Mouse (Mus musculus) 3134 (cell line): Measurements from ENCODE around the gene Paf1.
"Not testable (repeated sequence)": the region's sequence is repeated elsewhere in the genome, so short reads cannot be mapped to it uniquely, and the experiment has no call there.

Experiments
- DNase-seq: peaks from one replicate; pipeline ENCODE4 v3.0.0-alpha.2; 2011; ENCODE audit warnings: low spot score; ENCODE audit not compliant: insufficient read length; ENCODE audit errors: extremely low read depth

Paf1 gene

DNA sequence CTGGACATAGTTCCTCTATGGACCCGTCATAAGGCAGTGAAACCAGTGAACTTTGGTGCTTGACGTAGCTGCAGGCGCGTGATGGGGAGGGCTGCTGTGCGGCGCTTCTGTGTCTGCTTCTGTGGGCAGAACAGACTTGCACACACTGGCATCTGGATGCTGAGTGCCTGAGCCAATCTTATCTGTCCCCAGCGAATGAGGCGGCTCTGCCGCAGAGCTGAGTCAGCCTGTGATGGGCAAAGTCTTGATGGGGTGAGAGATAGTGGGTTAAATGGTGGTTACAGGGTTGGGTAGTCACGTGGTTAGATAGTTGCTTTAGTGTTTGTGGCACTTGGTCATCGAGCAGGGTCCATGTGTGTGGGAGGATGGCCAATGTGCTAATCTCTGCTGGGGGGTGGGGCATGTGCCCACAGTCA is 9.8 kb upstream of the Paf1 start:
- DNase-seq: peak; percentile 75

DNA sequence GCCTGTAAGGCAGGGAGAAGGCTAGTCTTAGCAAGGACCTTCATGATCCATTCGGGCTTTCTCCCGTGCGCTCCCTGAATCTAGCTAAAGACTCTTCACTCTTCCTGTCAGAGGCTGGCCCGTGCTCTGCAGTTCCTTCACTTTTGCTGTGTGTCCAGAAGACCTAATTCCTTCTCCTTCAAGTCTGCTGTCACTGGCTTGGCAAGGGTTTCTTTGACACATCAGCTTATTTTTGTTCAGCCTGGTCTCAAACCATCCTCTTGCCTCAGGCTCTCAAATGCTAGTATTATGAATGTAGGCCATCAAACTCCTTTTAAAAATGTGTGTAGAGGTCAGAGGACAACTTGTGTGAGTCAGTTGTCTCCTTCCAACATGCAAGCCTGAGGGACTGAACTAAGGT is 9.1 kb upstream of the Paf1 start:
- DNase-seq: no peak

DNA sequence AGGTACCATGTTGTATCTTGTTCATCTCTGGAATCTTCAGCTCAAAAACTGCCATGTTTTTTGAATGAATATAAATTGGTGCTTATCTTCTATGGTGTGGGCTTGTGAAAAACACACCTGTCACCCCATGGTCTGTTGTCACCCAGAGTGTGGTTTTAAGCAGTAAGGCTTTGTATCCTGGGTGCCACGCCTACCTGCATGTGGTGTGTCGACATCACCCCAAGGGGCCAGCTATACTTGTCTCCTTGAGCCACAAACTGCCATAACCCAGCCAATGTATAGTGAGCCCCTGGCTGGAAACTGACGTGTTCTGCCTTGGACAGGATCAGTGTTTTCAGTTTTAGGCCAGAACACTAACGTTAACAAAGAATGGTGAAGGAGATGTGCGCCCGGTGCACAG is 8.6 kb upstream of the Paf1 start:
- no peak for DNase-seq

DNA sequence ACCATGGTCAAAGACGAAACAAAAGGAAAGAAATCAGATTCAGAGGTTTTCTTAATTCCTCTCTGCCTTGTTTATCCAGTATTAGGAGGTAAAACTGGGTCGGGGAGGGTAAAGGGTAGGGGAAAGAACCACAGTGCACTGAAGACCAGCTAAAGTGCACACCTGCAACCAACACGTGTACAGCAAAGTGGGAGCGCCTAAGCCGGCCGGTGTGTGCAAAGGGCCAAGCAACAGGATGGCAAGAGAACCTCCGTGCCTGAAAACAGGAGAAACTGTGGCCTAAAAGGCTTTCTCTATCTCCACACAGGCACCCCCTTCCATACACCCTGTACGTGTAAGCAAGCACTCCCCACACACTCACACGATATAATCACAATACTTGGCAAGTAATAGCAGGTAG is 7.6 kb upstream of the Paf1 start:
- DNase-seq: no peak

DNA sequence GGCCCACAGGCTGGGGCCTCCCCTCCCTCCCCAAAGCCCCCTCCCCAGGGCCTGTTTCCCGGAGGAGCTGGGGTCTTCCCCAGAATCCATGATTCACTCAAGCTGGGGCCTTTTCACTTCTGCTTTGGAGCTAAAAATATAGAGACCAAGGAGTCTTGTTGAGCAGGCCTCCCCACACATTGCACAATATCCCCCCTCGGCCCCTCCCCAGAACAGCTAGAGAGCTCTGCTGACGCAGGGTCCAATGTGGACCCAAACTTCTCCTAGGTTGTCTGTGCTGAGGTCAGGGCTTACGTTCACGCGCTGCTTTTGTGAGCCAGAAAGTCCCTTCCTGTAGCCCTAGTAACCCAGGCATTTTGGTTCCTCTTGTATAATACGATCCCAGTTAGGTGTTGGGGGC is 6.7 kb upstream of the Paf1 start:
- no peak for DNase-seq

DNA sequence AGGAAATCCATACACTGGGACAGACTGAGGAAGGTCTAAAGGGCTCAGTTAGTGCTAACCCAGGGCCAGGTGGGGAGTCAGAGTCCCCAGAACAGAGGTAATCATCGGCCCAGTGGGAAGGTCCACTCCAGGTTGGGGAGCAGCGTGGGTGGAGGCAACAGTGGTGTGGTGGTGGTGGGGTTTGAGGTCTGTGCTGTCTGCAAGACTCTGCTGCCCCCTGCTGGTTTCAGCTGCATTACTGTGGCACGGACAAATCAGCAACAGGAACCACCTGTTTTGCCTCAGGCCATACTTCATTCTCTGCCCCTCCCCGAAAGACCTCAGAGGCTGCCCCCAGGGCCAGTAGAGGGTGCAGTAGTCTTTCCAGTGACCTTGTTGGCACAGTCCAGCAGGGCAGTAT is 6.3 kb upstream of the Paf1 start:
- peak; percentile 65 for DNase-seq

DNA sequence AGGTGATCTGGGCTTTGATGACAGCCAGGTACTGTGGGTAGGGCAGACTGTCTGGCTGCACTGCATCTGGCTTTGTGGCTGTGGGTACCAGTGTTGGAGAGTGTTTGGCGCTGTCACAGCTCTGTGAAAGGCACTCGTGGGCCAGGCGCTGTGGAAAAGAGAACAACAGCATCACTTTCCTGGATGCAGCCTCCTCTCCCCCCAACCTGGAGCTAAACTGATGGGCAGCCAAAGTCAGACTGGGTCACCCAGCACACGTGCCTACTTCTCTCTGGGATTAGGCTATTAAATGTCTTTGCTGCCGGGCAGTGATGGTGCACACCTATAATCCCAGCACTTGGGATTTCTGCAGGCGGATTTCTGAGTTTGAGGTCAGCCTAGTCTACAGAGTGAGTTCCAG is 5.9 kb upstream of the Paf1 start:
- DNase-seq: not testable (repeated sequence)

DNA sequence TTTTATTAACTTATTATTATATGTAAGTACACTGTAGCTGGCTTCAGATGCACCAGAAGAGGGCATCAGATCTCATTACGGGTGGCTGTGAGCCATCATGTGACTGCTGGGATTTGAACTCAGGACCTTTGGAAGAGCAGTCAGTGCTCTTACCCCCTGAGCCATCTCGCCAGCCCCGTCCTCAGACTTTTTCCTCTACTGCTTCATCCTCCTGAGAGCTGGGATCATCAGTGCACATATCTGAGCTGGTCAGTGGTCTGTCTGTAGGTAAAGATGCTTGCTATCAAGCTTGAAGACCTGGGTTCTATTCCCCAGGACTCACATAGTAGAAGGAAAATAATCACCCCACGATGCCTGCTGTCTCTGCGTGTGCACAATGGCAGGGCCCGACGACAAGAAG is 5.4 kb upstream of the Paf1 start:
- not testable (repeated sequence) for DNase-seq

DNA sequence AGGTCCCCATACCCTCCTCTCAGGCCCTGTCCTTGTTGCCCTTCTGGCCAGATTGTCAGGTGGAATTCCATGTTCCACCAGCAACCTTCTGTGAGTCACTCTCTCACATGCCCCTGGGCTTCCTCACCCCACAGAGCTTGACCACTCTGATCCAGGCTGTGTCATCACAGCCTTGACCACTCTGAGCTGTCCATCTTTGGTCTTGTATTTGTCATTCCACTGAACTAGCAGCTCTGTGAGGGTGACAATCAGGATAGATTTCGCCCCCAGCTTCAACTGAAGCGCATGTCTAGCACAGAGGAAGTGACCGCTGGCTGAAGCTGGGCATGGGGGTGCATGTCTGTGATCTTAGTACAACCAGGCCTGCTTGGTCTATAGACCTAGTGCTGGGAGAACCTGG is 2.4 kb upstream of the Paf1 start:
- no peak for DNase-seq

DNA sequence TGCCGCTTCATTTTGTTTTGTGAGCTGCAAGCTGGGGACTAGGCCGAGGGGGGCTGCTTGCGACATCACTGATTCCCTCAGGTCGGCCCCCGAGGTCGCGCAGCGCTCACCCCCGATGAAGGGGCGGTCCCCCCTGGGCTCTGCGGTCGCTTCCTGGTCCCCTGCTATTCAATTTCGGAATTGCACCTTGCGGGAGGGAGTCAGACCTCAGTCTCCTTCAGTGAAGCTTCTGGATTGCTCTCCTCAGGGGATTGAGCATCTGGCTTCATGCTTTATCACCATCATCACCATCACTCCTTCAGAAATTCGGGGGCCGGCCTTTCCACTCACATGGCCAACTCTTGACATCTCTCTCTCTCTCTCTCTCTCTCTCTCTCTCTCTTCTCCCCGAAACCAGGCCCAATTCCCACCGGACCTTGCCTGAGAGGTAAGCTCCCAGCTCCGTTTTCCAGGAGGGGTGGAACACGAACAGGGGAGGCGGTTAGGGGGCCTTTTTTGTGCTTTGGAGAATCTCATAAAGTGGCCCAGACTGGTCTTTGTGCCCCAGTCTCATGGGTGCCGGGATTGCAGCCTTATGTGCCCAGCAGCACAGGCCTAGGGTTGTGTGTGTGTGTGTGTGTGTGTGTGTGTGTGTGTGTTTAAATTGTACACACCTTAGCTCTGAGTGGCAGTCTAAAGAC is 661 bp downstream of the Paf1 start:
- DNase-seq: no peak

DNA sequence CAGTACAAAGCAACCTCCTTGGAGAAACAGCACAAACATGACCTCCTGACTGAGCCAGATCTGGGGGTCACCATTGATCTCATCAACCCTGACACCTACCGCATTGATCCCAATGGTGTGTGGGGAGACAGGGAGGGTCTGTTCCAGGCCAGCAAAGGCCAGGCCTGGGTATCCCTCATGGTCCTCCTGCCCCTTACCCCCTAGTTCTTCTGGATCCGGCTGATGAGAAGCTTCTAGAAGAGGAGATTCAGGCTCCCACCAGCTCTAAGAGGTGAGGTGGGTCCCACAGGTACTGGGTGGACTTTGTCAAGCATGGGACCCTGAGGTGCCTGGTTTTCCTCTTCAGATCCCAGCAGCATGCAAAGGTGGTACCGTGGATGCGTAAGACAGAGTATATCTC is 2.7 kb downstream of the Paf1 start:
- no peak for DNase-seq

DNA sequence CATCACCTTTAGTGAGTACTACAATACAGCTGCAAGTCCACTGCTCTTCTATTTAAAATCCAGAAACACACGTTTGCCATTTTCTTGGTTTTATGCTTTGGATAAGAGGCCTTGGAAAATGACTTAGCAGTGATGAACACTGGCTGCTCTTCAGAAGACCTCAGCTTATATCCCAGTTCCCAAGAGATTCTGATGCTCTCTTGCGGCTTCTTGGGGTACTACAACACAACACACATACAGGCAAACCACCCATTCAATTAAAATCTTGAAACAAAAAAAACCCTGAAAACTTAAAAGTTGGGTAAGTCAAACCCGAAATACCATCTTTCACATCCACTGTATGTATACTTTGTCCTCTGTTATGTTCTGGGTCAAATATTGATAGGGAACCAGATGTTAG is 5.2 kb downstream of the Paf1 start:
- no peak for DNase-seq

DNA sequence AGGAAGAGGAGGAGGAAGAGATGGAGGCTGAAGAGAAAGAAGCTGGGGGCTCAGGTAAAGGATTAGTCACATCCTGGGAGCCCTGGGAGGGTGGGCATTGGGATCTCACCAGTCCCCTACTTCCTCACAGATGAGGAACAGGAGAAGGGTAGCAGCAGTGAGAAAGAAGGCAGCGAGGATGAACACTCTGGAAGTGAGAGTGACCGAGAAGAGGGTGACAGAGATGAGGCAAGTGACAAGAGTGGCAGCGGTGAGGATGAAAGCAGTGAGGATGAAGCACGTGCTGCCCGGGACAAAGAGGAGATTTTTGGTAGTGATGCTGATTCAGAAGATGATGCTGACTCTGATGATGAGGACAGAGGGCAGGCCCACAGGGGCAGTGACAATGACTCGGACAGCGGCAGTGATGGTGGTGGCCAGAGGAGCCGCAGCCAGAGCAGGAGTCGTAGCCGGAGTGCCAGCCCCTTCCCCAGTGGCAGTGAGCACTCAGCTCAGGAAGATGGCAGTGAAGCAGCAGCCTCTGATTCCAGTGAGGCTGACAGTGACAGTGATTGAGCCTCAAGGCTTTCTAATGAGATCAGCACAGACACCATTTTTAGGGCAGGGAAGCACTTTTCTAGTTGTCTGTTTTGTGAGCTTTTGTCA is 6.1 kb downstream of the Paf1 start:
- no peak for DNase-seq

DNA sequence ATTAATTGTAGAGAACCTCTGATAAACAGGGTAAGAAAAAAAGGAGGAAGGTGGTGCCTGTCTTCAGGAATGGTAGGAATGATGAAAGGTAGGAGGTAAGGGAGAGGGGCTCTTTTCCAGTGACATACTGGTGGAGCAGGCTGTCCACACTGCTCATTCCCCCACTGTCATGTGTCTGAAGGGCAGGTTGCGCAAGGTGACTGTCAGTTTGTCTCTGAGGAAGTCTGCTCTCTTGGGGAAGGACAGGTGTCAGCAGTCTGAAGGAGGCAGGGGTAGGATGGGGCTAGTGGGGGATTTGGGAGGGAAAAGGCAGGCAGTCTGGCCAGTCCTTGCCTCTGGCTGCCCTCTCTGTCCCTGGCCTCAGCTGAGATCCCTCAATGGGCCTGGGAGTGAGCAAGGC is 8.3 kb downstream of the Paf1 start:
- DNase-seq: no peak

DNA sequence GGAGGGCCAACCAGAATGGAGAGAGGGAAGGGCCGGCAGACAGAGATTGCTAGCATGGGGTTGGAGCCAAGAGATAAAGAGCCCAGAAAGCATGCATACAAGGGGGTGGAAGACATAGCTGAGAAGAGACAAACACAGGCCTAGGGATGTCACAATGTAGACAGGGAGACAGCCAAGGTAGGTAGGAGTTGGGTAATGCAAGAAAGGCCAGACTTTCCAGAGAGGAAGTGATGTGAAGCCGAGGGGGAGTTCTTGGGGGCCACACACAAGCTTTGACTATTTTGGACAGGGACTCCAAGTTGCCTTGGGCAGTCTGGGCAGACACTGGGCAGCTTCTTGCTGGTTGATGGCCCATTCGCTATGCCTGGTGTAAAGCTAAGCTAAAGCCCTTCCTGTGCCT is 9.2 kb downstream of the Paf1 start:
- DNase-seq: no peak

DNA sequence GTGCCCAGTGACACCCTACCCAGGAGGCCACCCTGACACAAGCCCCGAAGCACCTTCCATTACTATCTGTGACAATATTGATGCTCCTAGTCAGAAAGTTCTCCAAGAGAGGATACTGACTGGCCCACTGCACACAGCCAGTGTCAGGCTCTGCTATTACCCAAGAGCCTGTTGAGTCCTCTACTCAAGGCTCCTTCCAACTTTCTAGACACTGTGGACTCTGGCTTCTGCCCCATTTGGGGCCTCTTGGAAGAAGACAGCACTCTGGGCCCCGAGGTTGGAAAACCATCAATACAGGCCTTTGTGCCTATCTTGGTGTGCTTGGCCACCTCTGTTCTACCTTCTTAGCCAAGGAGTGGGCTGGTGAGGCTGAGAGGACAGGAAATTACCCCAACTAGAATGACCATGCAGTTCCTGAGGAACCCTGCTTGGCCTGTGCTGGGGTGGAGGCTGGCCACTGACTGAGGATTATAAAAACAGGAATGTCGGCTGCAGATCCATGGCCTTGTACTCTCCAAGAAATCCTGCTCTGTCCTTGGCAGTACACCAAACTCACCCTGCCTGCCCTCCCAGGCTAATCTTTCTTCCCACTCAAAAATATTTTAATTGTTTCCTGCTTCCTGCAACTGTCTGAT is 18.2 kb downstream of the Paf1 start:
- DNase-seq: no peak

DNA sequence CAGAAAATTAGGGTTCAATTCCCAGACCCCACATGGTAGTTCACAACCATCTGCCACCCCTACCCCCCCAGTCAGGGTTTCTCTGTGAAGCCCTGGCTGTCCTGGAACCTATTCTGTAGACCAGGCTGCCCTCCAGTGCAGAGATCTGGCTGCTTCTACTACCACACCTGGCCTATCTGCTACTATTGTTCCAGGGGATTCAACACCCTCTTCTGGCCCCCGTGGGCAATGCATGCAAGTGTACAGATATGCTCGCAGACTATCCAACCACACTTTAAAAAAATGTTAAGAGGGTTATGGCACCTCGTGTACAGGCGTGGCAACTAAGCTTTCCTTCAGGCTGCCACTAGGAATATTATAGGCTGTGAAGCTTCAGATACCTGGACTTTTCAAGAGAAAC is 20.1 kb downstream of the Paf1 start:
- DNase-seq: no peak

DNA sequence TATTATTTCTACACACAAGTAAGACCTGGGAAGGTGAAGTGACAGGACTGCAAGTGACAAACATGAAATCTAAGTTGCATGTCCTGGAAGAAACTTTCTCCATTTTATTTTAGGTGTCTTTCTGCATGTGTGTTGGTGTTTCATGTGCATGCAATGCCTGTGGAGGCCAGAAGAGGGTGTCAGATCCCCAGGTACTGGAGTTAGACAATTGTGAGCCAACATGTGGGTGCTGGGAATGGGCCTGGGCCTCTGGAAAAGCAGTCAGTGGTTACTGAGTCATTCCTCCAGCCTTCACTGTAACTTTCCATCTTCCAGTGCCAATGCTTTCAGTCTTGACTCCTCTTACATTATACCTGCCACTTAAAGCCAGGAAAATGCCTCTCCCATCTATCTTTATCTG is 24.6 kb downstream of the Paf1 start:
- peak; percentile 39 for DNase-seq

DNA sequence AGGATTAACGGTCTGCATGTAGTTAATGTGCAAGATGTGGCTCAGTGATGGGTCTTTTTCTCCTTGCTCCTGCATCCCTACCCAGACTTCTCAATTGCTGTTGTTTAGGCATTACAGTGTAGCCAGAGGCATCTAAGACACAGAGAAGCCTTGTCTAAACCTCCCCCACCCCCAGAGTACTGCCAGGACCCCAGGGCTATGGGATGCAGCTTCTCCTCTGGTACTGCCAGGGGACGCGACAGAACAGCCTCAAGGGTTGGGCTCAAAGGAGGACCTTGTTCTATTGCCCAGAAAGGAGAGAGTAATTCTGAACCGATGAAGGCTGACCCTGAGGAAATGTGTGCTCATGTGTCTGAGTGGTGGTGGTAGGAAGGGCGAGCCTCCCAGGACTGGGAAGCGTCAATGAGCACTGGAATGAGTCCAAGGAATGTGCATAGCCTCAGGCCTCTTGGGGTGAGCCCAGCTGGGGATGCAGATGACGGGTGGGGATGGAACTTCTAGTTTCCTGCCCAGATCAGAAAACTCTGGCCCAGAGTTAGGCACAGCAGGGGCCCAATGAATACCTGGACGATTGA is 25.4 kb downstream of the Paf1 start:
- peak; percentile 69 for DNase-seq

DNA sequence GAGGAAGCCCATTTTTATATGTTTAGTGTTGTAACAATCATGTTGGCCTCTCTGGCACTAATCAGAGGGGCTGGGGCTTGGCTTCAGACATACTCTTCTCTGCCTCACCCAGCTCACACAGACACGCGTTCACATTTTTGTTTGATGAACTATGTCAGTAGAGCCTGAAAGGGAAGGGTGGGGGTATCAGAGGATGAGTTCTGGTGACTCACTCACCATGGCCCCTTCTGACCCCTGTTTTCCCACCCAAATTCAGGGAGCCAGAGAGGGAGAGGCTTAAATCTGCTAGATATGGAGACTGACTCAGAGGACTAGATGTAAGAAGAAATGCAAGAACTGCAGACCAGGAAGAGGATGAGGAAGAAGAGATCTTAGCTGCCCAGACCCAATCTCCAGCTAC is 26.7 kb downstream of the Paf1 start:
- DNase-seq: no peak

DNA sequence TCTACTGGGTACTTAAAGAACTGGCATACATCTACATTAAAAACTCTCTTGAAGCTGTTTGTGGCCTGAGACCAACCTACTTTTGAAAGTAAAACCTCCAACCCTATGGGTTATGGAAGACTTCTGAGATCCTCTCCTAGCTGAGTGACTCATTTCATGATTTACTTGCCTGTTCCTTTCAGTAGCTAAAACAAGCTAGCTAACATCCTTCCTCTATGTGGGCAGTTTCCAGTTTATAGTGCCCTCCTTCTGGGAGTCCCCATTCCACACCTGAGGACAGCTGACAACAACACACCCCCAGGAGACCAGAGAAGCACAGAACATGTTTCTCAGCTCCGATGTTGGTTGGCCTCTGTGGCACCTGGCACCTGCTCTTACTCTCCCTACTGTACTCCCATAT is 30.3 kb downstream of the Paf1 start:
- no peak for DNase-seq

DNA sequence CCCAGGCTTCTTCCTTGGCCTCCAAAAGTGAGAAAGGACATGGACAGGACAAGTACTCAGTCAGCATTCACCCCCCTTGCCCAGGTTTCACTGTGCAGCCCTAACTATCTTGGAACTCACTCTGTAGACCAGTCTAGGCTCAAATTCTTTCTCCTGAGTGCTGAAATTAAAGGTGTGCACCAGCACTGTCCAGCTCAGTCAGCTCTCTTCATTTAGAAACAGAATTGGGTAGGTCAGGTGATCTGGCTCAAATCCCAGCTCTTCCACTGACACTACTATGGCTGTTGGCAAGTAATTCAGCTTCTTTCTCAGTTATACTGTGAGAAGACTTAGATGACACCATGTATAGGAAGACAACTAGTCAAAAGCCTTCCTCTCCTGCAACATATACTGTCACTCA is 35.0 kb downstream of the Paf1 start:
- DNase-seq: no peak
